Mouse (Mus musculus): ENCODE results near the gene Dhx15.

- TF ChIP-seq CHD2 (IDR thresholded peaks at IDR 0.05; ENCODE audit: low read depth, low read length): no peak
- TF ChIP-seq MAFK (IDR thresholded peaks at IDR 0.05; ENCODE audit: insufficient read depth, low read depth, low read length): no peak
- TF ChIP-seq ZC3H11A (IDR thresholded peaks at IDR 0.05; ENCODE audit: borderline replicate concordance, low read depth, low read length): no peak
- no peak for TF ChIP-seq HCFC1 (IDR thresholded peaks at IDR 0.05; ENCODE audit: borderline replicate concordance, insufficient read depth, low read length)
Measured at GRCm38 (mm10) chr5:52126263-52126662, 64.1 kb downstream of the Dhx15 start.
